Mouse (Mus musculus) small intestine, adult 2 months (tissue): ENCODE data around the gene Slc35e4.

Experiments used
- CTCF ChIP-seq: fragments of 200-500 bp; IDR thresholded peaks from 2 replicates; pipeline ENCODE4 v1.5.1; 2012; ENCODE audit warnings: low read depth, mild to moderate bottlenecking, control low read depth, inconsistent platforms, low read length, moderate library complexity, mixed read lengths; ENCODE audit not compliant: insufficient replicate concordance, insufficient read length; ENCODE audit errors: extremely low read depth
- POLR2A ChIP-seq: fragments of 200-500 bp; IDR thresholded peaks from 2 replicates; pipeline ENCODE4 v1.6.1; 2012; ENCODE audit warnings: low read depth, mild to moderate bottlenecking, control low read depth, inconsistent platforms, low read length, moderate library complexity

- TF ChIP-seq POLR2A (no peak), CTCF (no peak)
Observed at GRCm38 (mm10) chr11:3910513-3911310, 3.8 kb downstream of the Slc35e4 start.
